Comparison of ENCODE assay signal across 10 mouse cellular contexts in the genomic region with DNA sequence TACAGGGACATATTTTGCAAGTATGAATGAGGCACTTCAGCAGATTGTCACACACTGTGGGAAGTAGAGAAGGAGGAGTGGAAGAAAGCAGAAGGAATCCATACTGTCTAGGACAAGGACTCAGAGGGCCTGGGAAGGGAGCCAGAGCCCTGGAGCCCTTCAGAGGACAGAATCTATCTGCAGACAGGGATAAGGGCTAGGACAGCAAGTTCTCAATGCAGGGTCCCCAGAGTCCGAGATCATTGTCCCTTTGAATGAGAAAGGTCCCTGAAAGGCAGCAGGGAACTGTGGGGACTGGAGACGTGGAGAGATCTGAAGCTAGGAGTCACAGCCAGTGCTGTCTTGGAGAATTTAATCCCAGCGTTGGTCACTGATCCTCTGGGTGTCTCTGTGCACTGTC. TPM values are rescaled to one million over a fixed set of nuclear protein-coding genes. Genes with fewer than 3 reads are reported as not detected.
"Had no signal": no experiment of that assay in that cellular context is flagged by ENCODE, and none has a peak within 500 bp of the region (broad histone marks: within the 10 kb centered on the region; RNA-seq: fewer than 3 reads in every experiment).

No protein-coding gene starts in this region.

RNA-seq across cellular contexts. Expression of a gene that starts 50.1 kb away (rescaled TPM):
- total RNA-seq: megakaryocyte, adult 5-6 weeks; megakaryocyte-erythroid progenitor cell, adult 5-6 weeks had no signal
- polyA plus RNA-seq: midbrain, embryonic 10.5 days; midbrain, embryonic 12.5 days; midbrain, embryonic 14.5 days; midbrain, embryonic 16.5 days; myocyte; neural tube, embryonic 11.5 days; neural tube, embryonic 13.5 days; neural tube, embryonic 15.5 days had no signal
